Comparison of ENCODE assay signal across 24 mouse cellular contexts in the genomic region with DNA sequence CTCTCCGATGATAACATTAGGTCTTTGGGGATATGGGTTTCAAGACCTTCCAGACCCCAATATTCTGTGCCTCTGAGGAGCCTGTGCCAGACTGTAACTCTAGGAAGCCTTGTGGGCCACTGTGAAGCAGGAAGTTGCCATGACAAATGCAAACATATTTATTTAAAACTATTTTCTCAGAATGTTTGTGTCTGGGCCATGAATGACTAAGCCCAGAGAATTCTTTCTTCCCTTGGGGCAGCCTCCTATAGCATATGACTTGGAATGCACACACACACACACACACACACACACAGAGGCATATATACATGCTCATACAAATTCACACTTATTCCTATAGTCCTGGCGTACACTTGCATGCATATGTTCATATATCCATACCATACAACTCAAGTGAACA.
"Had no signal": no experiment of that assay in that cellular context is flagged by ENCODE, and none has a peak within 500 bp of the region (broad histone marks: within the 10 kb centered on the region; RNA-seq: fewer than 3 reads in every experiment).

No protein-coding gene starts in this region.

- ATAC-seq: hindbrain, postnatal 0 days; liver, postnatal 0 days had no signal

- H3K36me3 ChIP-seq: heart, embryonic 13.5 days; heart, embryonic 15.5 days; hindbrain, embryonic 13.5 days; hindbrain, embryonic 15.5 days; limb, embryonic 13.5 days; limb, embryonic 15.5 days; liver, embryonic 13.5 days; liver, embryonic 15.5 days had no signal

- H3K27me3 ChIP-seq: heart, embryonic 13.5 days; heart, embryonic 15.5 days; hindbrain, embryonic 13.5 days; hindbrain, embryonic 15.5 days; limb, embryonic 13.5 days; limb, embryonic 15.5 days; liver, embryonic 13.5 days; liver, embryonic 15.5 days had no signal

- H3K4me3 ChIP-seq: heart, adult 2 months; heart, embryonic 13.5 days; heart, embryonic 15.5 days; hindbrain, embryonic 13.5 days; hindbrain, embryonic 15.5 days; limb, embryonic 13.5 days; limb, embryonic 15.5 days; liver, embryonic 13.5 days; liver, embryonic 15.5 days had no signal

- H3K4me1 ChIP-seq: heart, embryonic 15.5 days; hindbrain, embryonic 15.5 days; limb, embryonic 15.5 days; liver, embryonic 13.5 days had no signal

- DNase-seq: gastrocnemius, postnatal 14 days; gastrocnemius, postnatal 36 days; heart, adult 11 months; heart, adult 2 months; heart, postnatal 14 days; heart, postnatal 36 days; kidney, adult 11 months; kidney, adult 8-10 months; kidney, postnatal 10 days; kidney, postnatal 25 days; layer of hippocampus, adult 9-11 months; layer of hippocampus, postnatal 36 days; left cerebral cortex, postnatal 4 days; liver, embryonic 13.5 days; liver, postnatal 0 days had no signal

- H3K9ac ChIP-seq: heart, embryonic 13.5 days; heart, embryonic 15.5 days; hindbrain, embryonic 13.5 days; hindbrain, embryonic 15.5 days; limb, embryonic 13.5 days; limb, embryonic 15.5 days; liver, embryonic 13.5 days; liver, embryonic 15.5 days; liver, postnatal 0 days had no signal

- H3K9me3 ChIP-seq: heart, embryonic 13.5 days; heart, embryonic 15.5 days; hindbrain, embryonic 13.5 days; hindbrain, embryonic 15.5 days; limb, embryonic 13.5 days; limb, embryonic 15.5 days; liver, embryonic 13.5 days; liver, embryonic 15.5 days had no signal

- H3K4me2 ChIP-seq: heart, embryonic 13.5 days; heart, embryonic 15.5 days; hindbrain, embryonic 13.5 days; hindbrain, embryonic 15.5 days; limb, embryonic 13.5 days; limb, embryonic 15.5 days; liver, embryonic 11.5 days; liver, embryonic 13.5 days; liver, embryonic 15.5 days had no signal

- H3K27ac ChIP-seq: heart, adult 2 months; heart, embryonic 13.5 days; heart, embryonic 15.5 days; hindbrain, embryonic 13.5 days; hindbrain, embryonic 15.5 days; hindbrain, postnatal 0 days; limb, embryonic 13.5 days; limb, embryonic 15.5 days; liver, embryonic 13.5 days; liver, embryonic 15.5 days had no signal
